Mouse (Mus musculus) hindbrain, embryonic 14.5 days (tissue): ENCODE data around the gene Cpeb3. TPM values are rescaled to one million over a fixed set of nuclear protein-coding genes. Genes with fewer than 3 reads are reported as not detected.

Experiments used
- ATAC-seq: fragments of 200-750 bp; cut with Nextera tagmentation; 2 replicates; pipeline ENCODE4 v1.8.0; 2017; ENCODE audit warnings: moderate number of reproducible peaks, mild to moderate bottlenecking, moderate TSS enrichment, moderate library complexity; ENCODE audit not compliant: low FRiP score
- DNase-seq: peaks from one replicate; pipeline ENCODE4 v3.0.0-alpha.2; 2015; ENCODE audit warnings: low spot score
- H3K27ac ChIP-seq: fragments of 300-500 bp; sonication (generic); 2 replicates; pipeline ENCODE4 v1.5.1; 2014; ENCODE audit warnings: mild to moderate bottlenecking, moderate library complexity
- H3K27me3 ChIP-seq: fragments of 300-500 bp; sonication (generic); 2 replicates; pipeline ENCODE4 v1.6.1; 2014; ENCODE audit warnings: mild to moderate bottlenecking, low read length, mixed read lengths; ENCODE audit not compliant: control insufficient read depth, insufficient read depth
- H3K36me3 ChIP-seq: fragments of 300-500 bp; sonication (generic); replicated peaks from 2 replicates; pipeline ENCODE4 v1.6.1; 2014; ENCODE audit not compliant: control insufficient read depth, insufficient read depth
- H3K4me1 ChIP-seq: fragments of 300-500 bp; sonication (generic); replicated peaks from 2 replicates; pipeline ENCODE4 v1.6.1; 2014; ENCODE audit warnings: antibody characterized with exemption, low read length, mixed read lengths; ENCODE audit not compliant: control insufficient read depth, insufficient read depth
- H3K4me2 ChIP-seq: fragments of 300-500 bp; sonication (generic); replicated peaks from 2 replicates; pipeline ENCODE4 v1.6.1; 2014; ENCODE audit warnings: mild to moderate bottlenecking, moderate library complexity
- H3K4me3 ChIP-seq: fragments of 300-500 bp; sonication (generic); replicated peaks from 2 replicates; pipeline ENCODE4 v1.5.1; 2014; ENCODE audit warnings: mild to moderate bottlenecking, low read length
- H3K9ac ChIP-seq: fragments of 300-500 bp; sonication (generic); 2 replicates; pipeline ENCODE4 v1.6.1; 2014
- H3K9me3 ChIP-seq: fragments of 300-500 bp; sonication (generic); 2 replicates; pipeline ENCODE4 v1.6.1; 2016; ENCODE audit warnings: low read length; ENCODE audit not compliant: control insufficient read depth
- WGBS: fragments of 180-500 bp; shearing (Covaris S2); extraction: QIAGEN DNeasy Blood & Tissue Kit; methylation state at CpG from one replicate; pipeline ENCODE4 v1.1.7; 2014; 5-methylcytosine and 5-hydroxymethylcytosine counted together
- polyA plus RNA-seq: library from polyadenylated mRNA; unstranded; fragments of >200 nt; fragmentation: Nextera tagmentation; extraction: Ambion mirVana; gene quantifications from 2 replicates; pipeline ENCODE4 v1.2.1, GENCODE M21; 2014

Gene Cpeb3
- polyA plus RNA-seq, 1 experiment from 2014 or later: 10.8 TPM

- WGBS: 6% methylated on average over 25 of the region's 26 CpGs
- peak overlapping the region; percentile 44 for H3K4me2 ChIP-seq
- no peak overlapping the region for H3K27ac ChIP-seq
- H3K27me3 ChIP-seq: no peaks in the 10 kb centered on the region
- H3K4me1 ChIP-seq: peaks cover 9% of the 10 kb centered on the region; the same call in 1 of the 2 replicates
- peaks cover 8% of the 10 kb centered on the region for H3K9me3 ChIP-seq
- peak overlapping the region; percentile 20 for H3K4me3 ChIP-seq
- peak overlapping the region; percentile 39; the same call in 1 of the 2 replicates for H3K9ac ChIP-seq
- peak; percentile 88 for ATAC-seq
- peak; percentile 62 for DNase-seq
- H3K36me3 ChIP-seq: peaks cover 1% of the 10 kb centered on the region; the same call in 1 of the 2 replicates
These were observed 190.0 kb downstream of the Cpeb3 start for GRCm38 (mm10) chr19:37018411-37018810.

DNA sequence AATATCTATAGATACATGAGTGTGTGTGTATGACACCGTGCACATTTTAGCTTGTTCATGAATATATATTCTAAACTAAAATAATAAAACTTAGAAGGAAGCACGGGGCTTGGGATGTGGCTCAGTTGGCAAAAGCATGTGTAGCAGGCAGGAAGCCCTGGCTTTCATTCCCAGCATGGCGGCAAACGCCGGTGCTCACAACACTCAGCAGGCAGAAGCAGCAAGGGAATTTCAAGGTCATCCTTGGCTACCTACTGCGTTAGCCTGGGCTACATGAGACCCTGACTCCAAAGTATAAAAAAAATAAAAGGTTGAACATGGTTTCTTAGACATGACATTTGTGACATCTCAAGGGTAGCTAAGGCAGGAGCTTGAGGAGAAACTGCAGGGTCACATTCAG lies 191.5 kb downstream of the Cpeb3 start:
- Histone ChIP-seq H3K4me1 (peaks cover 9% of the 10 kb centered on the region; the same call in 1 of the 2 replicates), H3K4me2 (no peak overlapping the region), H3K27ac (no peak overlapping the region), H3K9ac (no peak overlapping the region), H3K9me3 (peaks cover 8% of the 10 kb centered on the region), H3K4me3 (no peak overlapping the region), H3K27me3 (no peaks in the 10 kb centered on the region), H3K36me3 (peaks cover 16% of the 10 kb centered on the region)
- DNase-seq (no peak), ATAC-seq (no peak)
- 96% methylated on average over 6 of the region's 6 CpGs for WGBS

GRCm38 (mm10) chr19:37014173-37014939 lies 194.0 kb downstream of the Cpeb3 start:
- Histone ChIP-seq H3K36me3 (peaks cover 40% of the 10 kb centered on the region), H3K4me1 (peaks cover 7% of the 10 kb centered on the region; the same call in 1 of the 2 replicates)
- WGBS: 89% methylated on average over 8 of the region's 8 CpGs

GRCm38 (mm10) chr19:37013461-37013860 lies 194.9 kb downstream of the Cpeb3 start:
- peaks cover 49% of the 10 kb centered on the region for H3K36me3 ChIP-seq
- ATAC-seq: no peak

More at GRCm38 (mm10) chr19:37014173-37014939, 194.0 kb downstream of the Cpeb3 start:
- Histone ChIP-seq H3K27me3 (no peaks in the 10 kb centered on the region), H3K9me3 (peaks cover 8% of the 10 kb centered on the region), H3K4me2 (no peak overlapping the region), H3K4me3 (no peak overlapping the region), H3K27ac (no peak overlapping the region), H3K9ac (no peak overlapping the region)
- ATAC-seq (no peak), DNase-seq (no peak)

GRCm38 (mm10) chr19:37009878-37010281 lies 198.5 kb downstream of the Cpeb3 start:
- no peak for DNase-seq
- no peak overlapping the region for H3K27ac ChIP-seq

More at GRCm38 (mm10) chr19:37013461-37013860, 194.9 kb downstream of the Cpeb3 start:
- Histone ChIP-seq H3K4me1 (0 out of 2 replicates have a peak, but pooled peaks cover 1% of the 10 kb centered on the region), H3K27me3 (no peaks in the 10 kb centered on the region), H3K9me3 (peaks cover 8% of the 10 kb centered on the region), H3K4me2 (no peak overlapping the region), H3K9ac (no peak overlapping the region), H3K27ac (no peak overlapping the region), H3K4me3 (no peak overlapping the region)
- DNase-seq: no peak
- 93% methylated on average over 6 of the region's 6 CpGs for WGBS

GRCm38 (mm10) chr19:37004557-37004956 lies 203.8 kb downstream of the Cpeb3 start:
- H3K4me1 ChIP-seq: no peaks in the 10 kb centered on the region

More at GRCm38 (mm10) chr19:37009878-37010281, 198.5 kb downstream of the Cpeb3 start:
- no peaks in the 10 kb centered on the region for H3K9me3 ChIP-seq
- ATAC-seq: no peak
- H3K36me3 ChIP-seq: peaks cover 81% of the 10 kb centered on the region
- no peak overlapping the region for H3K4me3 ChIP-seq
- no peaks in the 10 kb centered on the region for H3K4me1 ChIP-seq
- no peak overlapping the region for H3K9ac ChIP-seq
- no peak overlapping the region for H3K4me2 ChIP-seq
- WGBS: 96% methylated on average over 3 of the region's 3 CpGs
- no peaks in the 10 kb centered on the region for H3K27me3 ChIP-seq

More at GRCm38 (mm10) chr19:37004557-37004956, 203.8 kb downstream of the Cpeb3 start:
- Histone ChIP-seq H3K9me3 (no peaks in the 10 kb centered on the region), H3K4me2 (no peak overlapping the region), H3K9ac (no peak overlapping the region), H3K27ac (no peak overlapping the region), H3K27me3 (no peaks in the 10 kb centered on the region), H3K4me3 (no peak overlapping the region), H3K36me3 (peaks cover 83% of the 10 kb centered on the region)
- 88% methylated on average over 5 of the region's 5 CpGs for WGBS
- ATAC-seq (no peak), DNase-seq (no peak)

Other genes with a start within 250 kb of the Cpeb3 start
- 123 and 130 TPM in 2 replicates for gene March5, start 1.1 kb downstream of the Cpeb3 start, polyA plus RNA-seq
- 54.3 and 65.3 TPM in 2 replicates for gene Ide, start 129.3 kb upstream of the Cpeb3 start, polyA plus RNA-seq
- 10.5 and 12.5 TPM in 2 replicates for gene Kif11, start 167.8 kb upstream of the Cpeb3 start, polyA plus RNA-seq
- 4.1 and 5.1 TPM in 2 replicates for gene Hhex, start 226.2 kb upstream of the Cpeb3 start, polyA plus RNA-seq